ENCODE assay signal across 8 mouse cellular contexts in genomic region chr16:34004128-34004578, GRCm38 (mm10). TPM values are rescaled to one million over a fixed set of nuclear protein-coding genes. Genes with fewer than 3 reads are reported as not detected.
DNase-seq lines count a peak whose midpoint lies in the region; ATAC-seq lines count a peak whose summit lies in the region.

No protein-coding gene starts in this region.

- no peak overlapping the region for H3K4me3 ChIP-seq in hindbrain, embryonic 15.5 days

- H3K4me1 ChIP-seq in hindbrain, embryonic 15.5 days (replicated peaks): peaks cover 16% of the 10 kb centered on the region

- 14% methylated on average over 4 of the region's 4 CpGs for WGBS in hindbrain, embryonic 15.5 days

- H3K9ac ChIP-seq in hindbrain, embryonic 15.5 days: no peak overlapping the region

- peak; percentile 91 for ATAC-seq in hindbrain, embryonic 15.5 days (ENCODE audit: low FRiP score, low read depth)

- peak overlapping the region; percentile 73 for H3K27ac ChIP-seq in hindbrain, embryonic 15.5 days (replicated peaks)

- H3K36me3 ChIP-seq in hindbrain, embryonic 15.5 days: peaks cover 6% of the 10 kb centered on the region

- no peak overlapping the region for H3K4me2 ChIP-seq in hindbrain, embryonic 15.5 days

- H3K9me3 ChIP-seq in hindbrain, embryonic 15.5 days: no peaks in the 10 kb centered on the region

- no peaks in the 10 kb centered on the region for H3K27me3 ChIP-seq in hindbrain, embryonic 15.5 days

- peak; percentile 36 for DNase-seq in adrenal gland, postnatal 14 days
- DNase-seq in adrenal gland, adult (ENCODE audit: inconsistent age in 2 of 2, low spot score in 1 of 2): no peak
- peak; percentile 26 for DNase-seq in right cerebral cortex, adult 18-20 months
- no peak for DNase-seq in right cerebral cortex, postnatal 25 days
- DNase-seq in lung, postnatal 14 days: peak; percentile 57
- no peak for DNase-seq in urinary bladder, postnatal 10 days (ENCODE audit: low spot score)
- DNase-seq in cerebellum, adult 9-10 months: no peak

RNA-seq across cellular contexts. Expression of gene Umps, which starts 37.3 kb away (rescaled TPM):
- 38.2 and 40.3 TPM in 2 replicates for total RNA-seq in adrenal gland, postnatal 14 days (2021)
- polyA plus RNA-seq in hindbrain, embryonic 15.5 days (2015; fragmentation: Nextera tagmentation; extraction: Ambion mirVana): 24.1 and 25.9 TPM in 2 replicates

Comparison
In these comparisons a context has a peak if more than half of its experiments do, and no peak if none do; other contexts are left out.
1. DNase-seq: peak in adrenal gland, postnatal 14 days (single experiment), right cerebral cortex, adult 18-20 months (single experiment) and lung, postnatal 14 days (single experiment); none in adrenal gland, adult (0 of 2), right cerebral cortex, postnatal 25 days (single experiment), urinary bladder, postnatal 10 days (single experiment) and cerebellum, adult 9-10 months (single experiment).